Mouse (Mus musculus) fibroblast of lung, adult 2 months (primary cell): Measurements from ENCODE around the gene Ulk4.
"Not testable (repeated sequence)": the region's sequence is repeated elsewhere in the genome, so short reads cannot be mapped to it uniquely, and the experiment has no call there.

Experiments used
- DNase-seq: peaks from one replicate; pipeline ENCODE4 v3.0.0-alpha.2; 2011; ENCODE audit warnings: low read depth

Gene Ulk4

GRCm38 (mm10) chr9:121062671-121063070 is 214.3 kb downstream of the Ulk4 start:
- no peak for DNase-seq

DNA sequence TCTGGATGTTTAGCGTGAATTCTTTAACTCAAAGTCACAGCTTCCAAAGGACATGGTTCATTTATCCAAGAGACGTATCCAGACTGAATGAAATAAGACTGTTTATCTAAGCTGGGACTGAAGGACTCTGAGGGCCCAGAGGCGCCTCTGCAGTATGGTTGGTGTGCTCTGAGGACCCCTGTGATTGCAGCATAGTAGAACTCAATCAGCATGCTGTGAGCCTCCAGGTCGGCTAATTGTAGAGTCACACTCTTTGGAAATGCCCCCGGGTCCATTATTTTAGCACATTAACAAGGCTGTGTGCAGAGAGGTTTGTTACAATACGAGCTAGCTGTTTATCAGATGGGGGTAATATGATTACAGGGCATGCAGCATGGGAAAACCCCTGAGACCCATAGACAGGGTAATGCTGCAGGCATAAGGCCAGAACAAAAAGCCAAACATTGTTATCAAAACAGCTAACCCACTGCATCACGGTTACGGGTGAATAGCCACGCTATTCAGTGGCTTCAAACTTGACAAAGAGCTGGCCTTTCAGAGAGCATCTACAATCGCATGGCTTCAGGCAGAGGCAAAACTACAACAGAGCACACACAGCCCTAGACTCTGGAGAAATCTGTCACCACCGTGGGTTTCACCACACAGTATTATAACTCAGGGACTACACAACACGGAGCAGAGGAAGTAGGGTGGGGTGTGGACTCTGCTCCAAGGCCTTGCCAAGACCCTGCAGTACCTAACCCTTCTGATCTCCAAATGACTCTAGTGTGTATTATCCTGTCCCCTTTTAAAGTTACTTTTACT is 215.0 kb downstream of the Ulk4 start:
- no peak for DNase-seq

GRCm38 (mm10) chr9:121060331-121060730 is 216.7 kb downstream of the Ulk4 start:
- DNase-seq = no peak

DNA sequence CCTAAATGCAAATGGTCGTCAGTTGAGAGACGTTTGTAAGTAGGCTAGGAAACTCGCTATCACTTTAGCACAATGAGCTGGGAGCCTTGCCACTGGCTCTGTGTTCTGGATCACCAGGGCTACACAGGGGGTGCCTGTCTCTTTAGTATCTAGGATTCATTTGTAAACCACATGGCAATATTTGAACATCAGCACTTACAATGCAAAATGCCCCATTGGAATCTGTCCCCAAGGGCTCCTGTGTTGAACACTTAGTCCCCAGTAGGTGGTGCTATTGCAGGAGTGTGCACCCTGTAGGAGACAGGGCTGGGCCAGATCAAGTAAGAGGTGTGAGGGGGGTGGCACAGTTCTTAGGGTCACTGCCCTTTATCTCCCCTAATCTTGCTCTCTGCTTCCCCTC is 217.7 kb downstream of the Ulk4 start:
- DNase-seq = no peak

- DNase-seq = no peak
Observed at GRCm38 (mm10) chr9:121058538-121058937, 218.5 kb downstream of the Ulk4 start.

GRCm38 (mm10) chr9:121058116-121058515 is 218.9 kb downstream of the Ulk4 start:
- DNase-seq = no peak

DNA sequence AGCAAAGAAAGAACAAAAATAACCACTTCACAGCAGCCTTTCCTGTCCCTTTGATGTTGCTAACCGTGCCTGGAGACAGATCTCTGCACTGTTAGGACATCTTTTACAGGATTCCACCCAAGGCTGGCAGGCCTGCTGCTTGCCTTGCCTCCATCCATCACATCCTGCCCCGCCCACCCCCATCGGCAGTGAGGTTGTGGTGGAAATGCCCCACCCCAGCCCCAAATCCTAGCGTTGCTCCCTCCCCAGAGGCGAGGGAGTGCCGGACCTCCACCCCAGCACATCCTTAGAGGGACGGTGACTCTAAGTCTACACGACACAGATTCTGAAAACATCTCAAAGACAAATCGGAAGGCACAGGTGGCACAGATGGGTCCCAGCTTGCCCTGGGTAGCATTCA is 219.6 kb downstream of the Ulk4 start:
- no peak for DNase-seq

DNA sequence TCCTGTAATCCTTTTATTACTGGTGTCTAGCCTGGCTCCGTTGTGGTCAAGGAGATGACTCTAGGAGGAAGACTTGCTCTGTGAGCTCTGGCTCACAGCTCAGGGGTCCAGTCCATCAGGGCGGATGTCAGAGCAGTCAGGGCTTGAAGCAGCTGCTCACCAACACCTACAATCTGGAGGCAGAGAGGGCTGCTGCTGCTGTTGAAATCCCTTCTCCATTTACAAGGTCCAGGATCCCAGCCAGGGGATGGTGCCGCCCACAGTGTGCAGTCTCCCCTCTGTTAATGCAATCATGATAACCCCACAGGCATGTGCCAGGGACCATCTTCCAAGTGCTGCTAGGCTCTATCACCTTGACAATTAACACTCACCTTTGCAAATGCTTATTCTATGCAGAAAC is 220.5 kb downstream of the Ulk4 start:
- DNase-seq = no peak

GRCm38 (mm10) chr9:121056036-121056435 is 221.0 kb downstream of the Ulk4 start:
- DNase-seq = no peak

- not testable (repeated sequence) for DNase-seq
Observed at GRCm38 (mm10) chr9:121045657-121046056, 231.3 kb downstream of the Ulk4 start.

- no peak for DNase-seq
Observed at GRCm38 (mm10) chr9:121044471-121045206, 232.4 kb downstream of the Ulk4 start.

DNA sequence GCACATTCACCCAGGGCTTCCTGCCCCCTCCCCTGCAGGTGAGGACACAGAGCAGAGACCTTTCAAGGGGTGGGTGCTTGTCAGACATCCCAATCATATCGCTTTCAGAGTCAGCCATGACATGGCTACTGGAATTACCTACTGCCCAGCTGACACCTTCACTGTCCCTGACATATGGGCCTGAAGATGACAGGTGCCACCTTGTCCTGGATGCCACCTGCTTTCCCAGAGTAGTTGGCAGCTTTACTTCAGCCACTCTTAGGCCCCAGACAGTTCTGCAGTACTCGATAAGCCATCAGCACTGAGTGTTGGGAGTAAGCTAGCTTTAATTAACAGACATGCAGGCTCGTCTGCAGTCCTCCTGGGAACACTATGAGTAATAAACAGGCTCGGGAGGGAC is 234.0 kb downstream of the Ulk4 start:
- no peak for DNase-seq

DNA sequence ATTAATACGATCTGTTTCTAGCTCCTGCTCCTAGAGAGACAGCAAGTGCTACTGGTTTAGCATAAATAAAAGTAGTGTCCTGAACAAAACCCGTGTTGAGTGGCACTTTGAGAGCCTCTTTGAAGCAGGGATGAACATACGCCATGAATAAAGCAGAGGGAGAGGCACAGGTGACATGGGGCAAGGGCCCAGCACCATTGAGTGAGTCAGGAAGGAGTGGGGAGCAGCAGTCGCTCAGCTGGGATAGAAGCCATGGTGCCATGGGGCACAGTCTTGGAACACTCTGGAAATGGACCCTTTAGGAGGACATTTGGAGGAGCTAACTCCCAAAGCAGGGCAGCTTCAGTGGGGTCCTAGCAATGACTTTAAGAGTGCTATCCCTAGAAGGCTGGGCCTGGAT is 238.6 kb downstream of the Ulk4 start:
- no peak for DNase-seq

DNA sequence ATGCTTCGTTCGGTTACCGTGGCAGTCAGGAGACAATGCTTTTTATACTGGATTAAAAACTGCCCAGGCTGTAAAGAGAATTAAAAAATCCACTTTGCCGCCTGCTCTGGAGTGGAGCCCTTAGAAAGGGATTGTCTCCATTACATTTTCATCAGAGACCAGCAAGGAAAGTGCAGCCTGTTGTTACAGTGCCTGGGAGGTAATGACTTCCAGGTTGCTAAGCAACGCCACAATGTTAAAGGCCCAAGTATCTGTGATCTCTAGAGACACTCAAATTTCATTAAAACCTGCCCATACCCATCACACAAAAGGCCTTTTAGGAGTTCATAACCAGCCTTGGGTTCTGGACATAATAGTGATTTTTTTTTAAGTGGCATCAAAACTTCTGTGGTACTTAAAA is 239.0 kb downstream of the Ulk4 start:
- no peak for DNase-seq

DNA sequence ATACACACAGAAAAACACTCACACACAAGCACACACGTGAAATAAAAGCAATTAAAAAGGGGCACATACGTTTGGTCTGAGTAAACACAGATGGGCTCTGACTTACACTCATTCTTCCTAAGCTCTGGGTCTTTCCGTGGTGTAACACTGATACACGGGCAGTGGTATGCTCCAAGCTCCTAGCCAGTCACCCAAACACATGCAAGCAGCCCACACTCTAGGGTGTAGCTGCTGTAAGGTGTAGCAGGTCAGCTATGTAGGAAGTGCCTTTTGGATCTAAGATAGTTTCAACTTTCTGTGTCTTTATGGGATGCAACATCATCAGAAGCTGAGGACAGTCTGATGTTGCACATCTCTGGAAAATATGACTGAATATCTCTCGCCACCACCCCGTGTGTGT is 241.7 kb downstream of the Ulk4 start:
- no peak for DNase-seq

- DNase-seq = no peak
Observed at GRCm38 (mm10) chr9:121033596-121033995, 243.4 kb downstream of the Ulk4 start.

DNA sequence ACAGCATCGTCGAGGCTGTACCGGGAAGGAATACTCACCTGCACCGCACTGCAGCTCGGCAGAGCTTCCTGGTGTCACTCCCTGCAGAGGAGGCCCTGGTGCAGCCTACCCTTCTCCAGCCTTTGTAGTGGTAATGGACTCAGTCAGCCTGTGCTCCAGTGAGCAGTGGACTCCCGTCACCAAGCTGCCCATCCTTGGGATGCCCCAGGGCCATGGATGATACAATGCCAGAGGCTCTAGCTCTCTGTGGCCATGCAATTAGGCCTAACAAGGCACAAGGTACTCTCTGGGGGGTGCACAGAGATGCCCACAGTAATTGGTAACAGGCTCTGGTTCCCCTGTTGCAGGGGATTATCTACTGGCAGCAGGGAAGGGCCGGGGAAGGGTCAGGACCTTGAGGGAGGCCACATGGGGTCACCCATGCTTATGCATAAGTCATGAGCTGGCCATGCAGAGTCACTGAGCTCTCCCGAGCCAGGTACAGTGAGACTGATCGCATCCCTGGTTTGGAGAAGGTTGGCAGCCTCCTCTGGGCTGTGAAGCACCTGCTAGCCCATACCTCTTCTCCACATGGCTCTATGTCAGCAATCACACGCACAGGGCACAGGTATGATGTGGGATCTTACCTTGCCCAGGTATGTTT is 244.6 kb downstream of the Ulk4 start:
- DNase-seq = no peak

DNA sequence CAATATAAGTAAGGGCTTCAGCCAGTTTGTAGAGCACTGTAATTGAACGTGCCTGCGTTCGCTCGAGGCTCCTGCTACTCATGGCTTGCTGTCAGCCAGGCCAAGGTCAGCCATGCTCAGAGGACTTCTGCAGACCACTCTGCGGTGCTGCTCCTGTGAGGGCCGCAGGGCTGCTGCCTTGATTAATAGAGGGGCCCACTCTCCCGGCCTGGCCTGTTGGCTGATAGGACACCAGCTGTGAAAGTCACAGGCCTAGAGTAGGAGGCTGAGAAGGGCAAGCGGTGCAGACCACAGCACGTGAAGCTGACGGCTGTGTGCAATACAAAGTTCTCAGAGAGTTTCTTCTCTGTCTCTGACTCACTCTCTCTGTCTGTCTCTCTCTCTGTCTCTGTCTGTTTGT is 246.0 kb downstream of the Ulk4 start:
- DNase-seq = no peak

- DNase-seq = no peak
Observed at GRCm38 (mm10) chr9:121029786-121030185, 247.2 kb downstream of the Ulk4 start.

DNA sequence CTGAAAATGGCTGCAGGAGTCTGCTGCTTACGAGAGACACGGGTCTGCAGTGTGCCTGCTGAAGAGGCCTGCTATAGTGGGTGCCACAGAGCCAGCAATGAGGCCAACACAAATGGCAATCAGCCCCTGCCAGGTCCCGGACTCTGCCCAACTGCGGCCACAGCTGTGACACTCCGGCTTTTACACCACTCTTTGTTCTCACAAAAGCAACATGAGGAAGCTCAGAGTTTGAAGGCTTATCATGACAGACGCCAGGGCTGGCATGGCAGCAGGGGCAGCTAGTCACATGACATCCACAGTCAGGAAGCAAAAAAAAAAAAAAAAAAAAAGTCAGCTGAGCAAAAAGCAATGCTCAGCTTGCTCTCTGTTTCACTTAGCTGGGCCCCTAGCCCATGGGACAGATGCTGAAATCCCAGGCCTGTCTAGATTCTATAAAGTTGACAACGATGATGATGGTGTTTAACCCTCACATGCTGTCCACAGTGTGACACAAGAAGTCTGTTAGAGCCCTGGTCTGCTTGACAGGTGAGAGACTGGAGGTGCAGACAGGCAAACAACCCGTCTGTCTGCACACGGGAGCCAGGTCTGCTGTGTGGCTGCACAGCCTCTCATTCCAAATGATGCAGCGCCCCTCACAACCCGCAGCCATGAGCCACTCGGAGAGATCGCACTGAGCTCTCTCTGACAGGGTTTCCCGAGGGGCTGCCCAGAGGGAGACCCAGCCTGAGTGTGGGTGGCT is 253.3 kb downstream of the Ulk4 start:
- no peak for DNase-seq

DNA sequence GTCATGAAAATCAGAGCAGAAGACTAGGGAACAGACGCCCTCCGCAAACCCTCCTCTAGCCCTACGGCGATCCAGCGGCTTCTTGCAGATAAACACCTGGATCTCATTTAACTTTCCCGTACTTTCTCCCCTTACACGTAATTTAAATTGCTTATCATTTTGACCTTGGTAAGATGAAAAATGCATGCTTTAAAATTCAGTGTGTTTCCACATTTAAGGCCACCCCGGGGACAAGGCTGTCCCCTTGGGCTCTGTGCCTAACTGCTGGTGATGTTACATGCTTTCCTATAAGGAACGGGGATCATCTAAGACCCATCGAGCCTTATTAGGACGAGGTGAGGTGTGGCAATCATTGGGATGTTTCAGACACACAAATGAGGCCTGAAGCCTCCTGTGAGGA is 256.6 kb downstream of the Ulk4 start:
- no peak for DNase-seq

- DNase-seq = no peak
Observed at GRCm38 (mm10) chr9:121019932-121020331, 257.1 kb downstream of the Ulk4 start.
